Mouse (Mus musculus) hematopoietic multipotent progenitor cell, adult 10-12 weeks (in vitro differentiated cells): ENCODE results near the gene Rpe65. TPM values are rescaled to one million over a fixed set of nuclear protein-coding genes. Genes with fewer than 3 reads are reported as not detected.

Experiments
- polyA plus RNA-seq: library from polyadenylated mRNA; stranded (reverse); fragments of >175 nt; gene quantifications from 2 replicates; pipeline ENCODE4 v1.2.3, GENCODE M21; 2012; ENCODE audit warnings: low replicate concordance

Rpe65 gene
- not detected in 2 replicates for polyA plus RNA-seq

GRCm38 (mm10) chr3:159598875-159599274, at the start of gene Rpe65:
Gene Rpe65 (plus strand): TSS chr3:159599175.

Other genes starting within 250 kb of the Rpe65 start
- 0.26 and 0.51 TPM in 2 replicates for gene Depdc1a, start 103.7 kb upstream of the Rpe65 start, polyA plus RNA-seq
- 6.3 and 8.8 TPM in 2 replicates for gene Wls, start 240.5 kb downstream of the Rpe65 start, polyA plus RNA-seq